Mouse (Mus musculus) lung, adult 2 months (tissue): ENCODE results near the gene Cntnap2.

Source experiments
- CTCF ChIP-seq: fragments of 200-500 bp; IDR thresholded peaks from 2 replicates; pipeline ENCODE4 v1.5.1; 2011; ENCODE audit warnings: mild to moderate bottlenecking, low read length, control low read depth; ENCODE audit not compliant: insufficient read depth
- POLR2A ChIP-seq: fragments of 200-500 bp; IDR thresholded peaks from 2 replicates; pipeline ENCODE4 v1.6.1; 2011; ENCODE audit warnings: low read depth, mild to moderate bottlenecking, control low read depth, low read length, borderline replicate concordance; ENCODE audit errors: extremely low read depth

- TF ChIP-seq CTCF (no peak), POLR2A (no peak)
Observed at GRCm38 (mm10) chr6:47350100-47350690, 2291.0 kb downstream of the Cntnap2 start.
